Mouse (Mus musculus) right cerebral cortex, postnatal 4 days (tissue): ENCODE data around the gene Tll2.

Source experiments
- DNase-seq: peaks from one replicate; pipeline ENCODE4 v3.0.0-alpha.2; 2022

Gene Tll2

DNA sequence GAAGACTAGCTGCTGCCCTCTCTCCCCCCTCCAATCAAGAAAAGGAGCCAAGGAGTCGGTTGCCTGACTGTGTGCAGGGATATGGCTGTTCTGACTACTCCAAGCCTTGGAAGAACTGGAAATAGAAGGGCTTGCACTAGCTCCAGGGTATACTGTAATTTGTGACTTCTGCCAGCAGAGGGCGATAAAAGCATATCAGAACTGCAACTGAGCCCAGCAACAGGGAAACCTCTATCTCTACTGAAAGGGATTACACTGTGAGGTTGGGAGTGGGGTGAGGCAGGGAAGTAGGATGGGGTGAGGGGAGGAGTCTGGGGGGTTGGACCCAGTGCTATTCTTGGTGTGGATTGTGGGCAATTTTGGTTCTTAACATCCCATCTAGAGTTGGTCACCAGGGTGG is 119.9 kb downstream of the Tll2 start:
- peak; percentile 71 for DNase-seq

DNA sequence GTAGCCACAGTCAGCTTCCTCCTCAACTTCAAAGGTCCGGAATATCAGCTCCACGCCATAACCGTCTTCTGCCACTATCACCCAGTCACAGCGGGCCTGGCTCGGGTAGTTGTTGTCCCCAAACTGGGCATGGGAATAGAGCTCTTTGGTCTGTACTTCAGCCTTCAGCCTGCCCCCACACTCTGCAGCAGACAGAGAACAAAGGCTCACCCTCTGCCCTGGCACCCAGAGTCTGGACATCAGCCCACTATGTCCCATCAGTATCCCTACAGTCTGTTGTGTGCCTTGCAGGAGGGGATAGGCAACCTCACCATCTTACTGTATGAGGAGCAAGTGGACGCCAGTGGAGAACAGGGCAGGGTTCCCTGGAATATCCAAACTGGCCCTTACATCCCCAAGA is 120.3 kb downstream of the Tll2 start:
- DNase-seq = no peak

- DNase-seq = no peak
Observed at GRCm38 (mm10) chr19:41083646-41084045, 123.0 kb downstream of the Tll2 start.

DNA sequence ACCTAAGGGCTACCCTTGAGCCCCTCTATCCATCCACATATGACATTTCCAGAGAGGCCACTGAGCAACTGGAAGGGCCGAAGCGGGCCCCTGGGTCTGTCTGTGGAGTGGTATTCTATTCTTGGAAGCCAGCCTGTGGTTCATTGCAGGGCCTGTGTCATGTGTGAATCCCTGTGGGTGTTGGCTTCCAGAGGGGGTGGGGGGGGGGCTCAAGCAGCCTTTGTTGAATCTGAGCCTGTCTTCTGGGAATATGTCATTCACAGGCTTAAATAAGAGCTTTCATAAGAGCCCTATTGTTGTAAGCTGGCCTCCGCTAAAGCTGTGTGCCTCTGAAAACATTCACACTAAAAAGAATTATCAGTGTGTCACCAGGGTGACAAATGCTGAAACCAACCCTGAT is 125.0 kb downstream of the Tll2 start:
- DNase-seq = no peak

- DNase-seq = no peak
Observed at GRCm38 (mm10) chr19:41076906-41077305, 129.7 kb downstream of the Tll2 start, which contains the start of gene Opalin. TSS of gene Opalin (minus strand) at chr19:41077113.

DNA sequence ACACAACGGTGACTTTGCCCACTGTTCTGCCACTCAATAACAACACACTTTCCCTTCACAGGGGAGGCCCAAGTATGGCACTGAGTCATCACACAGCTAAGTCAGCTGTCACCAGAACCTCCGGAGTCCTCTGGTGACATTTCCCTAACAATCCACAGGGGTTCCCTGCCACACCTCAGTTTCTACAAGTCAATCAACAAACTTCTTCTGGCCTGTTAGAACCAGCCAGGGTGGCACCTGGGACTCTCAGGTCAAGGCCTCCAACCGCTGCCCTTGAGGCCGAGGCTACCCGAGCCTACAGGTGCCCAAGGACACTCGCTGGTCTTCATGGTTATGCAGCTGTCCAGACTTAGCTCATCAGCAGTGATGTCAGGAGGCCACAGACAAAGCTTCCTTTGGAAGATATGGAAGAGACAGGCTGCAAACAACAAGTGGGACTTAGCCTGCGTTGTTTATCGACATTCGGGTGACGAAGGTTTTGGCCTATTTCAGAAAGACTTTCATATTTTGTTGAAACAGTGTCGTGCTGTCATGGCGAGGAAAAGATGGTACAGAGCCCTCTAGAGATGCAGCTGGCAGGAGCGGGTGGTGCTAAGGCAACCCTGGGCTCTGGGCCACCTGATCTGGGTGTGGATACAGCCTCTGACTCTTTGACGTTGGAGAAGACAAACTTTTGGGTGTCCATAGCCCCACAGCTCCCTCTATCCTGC is 132.7 kb downstream of the Tll2 start:
- no peak for DNase-seq

DNA sequence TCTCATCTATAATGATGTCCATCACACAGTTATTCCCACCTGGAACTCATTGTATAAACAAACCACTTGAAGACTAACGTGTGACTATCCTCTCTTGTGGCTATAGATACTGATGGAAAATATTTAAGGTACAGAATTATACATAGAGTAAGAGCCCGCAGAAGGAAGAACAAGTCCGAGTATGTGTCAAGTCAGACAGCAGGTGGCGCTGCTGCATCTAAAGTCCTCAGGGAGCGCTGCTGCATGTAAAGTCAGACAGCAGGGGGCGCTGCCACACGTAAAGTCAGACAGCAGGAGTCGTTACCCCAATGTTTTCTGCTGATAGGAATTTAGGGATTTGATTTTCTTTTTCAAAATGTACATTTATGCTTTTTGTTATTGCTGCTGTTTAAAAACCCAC is 135.1 kb downstream of the Tll2 start:
- peak; percentile 99 for DNase-seq

GRCm38 (mm10) chr19:41054702-41055101 is 151.9 kb downstream of the Tll2 start:
- no peak for DNase-seq

DNA sequence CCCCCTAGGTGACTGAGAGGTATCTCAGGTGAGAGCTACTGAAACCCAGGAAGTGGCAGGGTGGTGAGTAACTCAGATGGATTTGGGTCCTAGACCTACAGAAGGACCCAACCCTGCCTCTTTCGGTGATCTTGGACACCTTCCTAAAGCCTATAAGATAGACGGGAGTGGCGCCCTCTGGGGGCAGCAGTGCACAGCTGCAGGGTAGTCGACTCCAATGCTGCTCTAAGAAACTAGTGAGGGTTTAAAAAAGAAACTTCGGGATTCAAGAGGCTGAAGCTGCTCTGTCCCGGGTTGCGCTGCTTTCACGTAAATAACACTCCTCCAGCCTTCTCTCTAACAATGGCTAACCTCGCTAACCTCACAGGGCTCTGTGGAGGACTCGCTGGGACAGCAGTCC is 153.1 kb downstream of the Tll2 start:
- no peak for DNase-seq

GRCm38 (mm10) chr19:41052247-41052646 is 154.4 kb downstream of the Tll2 start:
- DNase-seq = no peak

- no peak for DNase-seq
Observed at GRCm38 (mm10) chr19:41051714-41052113, 154.9 kb downstream of the Tll2 start.

DNA sequence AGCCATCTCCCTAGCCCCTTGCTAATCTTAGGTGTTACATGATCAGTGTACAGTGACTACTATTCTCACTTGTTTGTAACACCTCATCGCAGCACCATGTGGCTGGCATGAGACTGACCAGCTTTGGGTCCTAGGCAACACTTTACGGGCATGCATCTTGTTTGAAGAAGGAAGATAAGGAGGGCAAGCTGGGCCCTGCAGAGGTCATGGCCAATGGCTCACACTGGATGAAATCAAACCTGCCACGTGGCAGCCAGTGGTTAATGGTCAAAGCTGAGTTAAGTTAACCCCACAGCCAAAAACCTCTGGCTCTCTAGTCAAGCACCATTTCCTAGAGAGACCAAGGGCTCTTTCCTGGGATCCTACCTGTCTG is 158.5 kb downstream of the Tll2 start:
- DNase-seq = no peak

DNA sequence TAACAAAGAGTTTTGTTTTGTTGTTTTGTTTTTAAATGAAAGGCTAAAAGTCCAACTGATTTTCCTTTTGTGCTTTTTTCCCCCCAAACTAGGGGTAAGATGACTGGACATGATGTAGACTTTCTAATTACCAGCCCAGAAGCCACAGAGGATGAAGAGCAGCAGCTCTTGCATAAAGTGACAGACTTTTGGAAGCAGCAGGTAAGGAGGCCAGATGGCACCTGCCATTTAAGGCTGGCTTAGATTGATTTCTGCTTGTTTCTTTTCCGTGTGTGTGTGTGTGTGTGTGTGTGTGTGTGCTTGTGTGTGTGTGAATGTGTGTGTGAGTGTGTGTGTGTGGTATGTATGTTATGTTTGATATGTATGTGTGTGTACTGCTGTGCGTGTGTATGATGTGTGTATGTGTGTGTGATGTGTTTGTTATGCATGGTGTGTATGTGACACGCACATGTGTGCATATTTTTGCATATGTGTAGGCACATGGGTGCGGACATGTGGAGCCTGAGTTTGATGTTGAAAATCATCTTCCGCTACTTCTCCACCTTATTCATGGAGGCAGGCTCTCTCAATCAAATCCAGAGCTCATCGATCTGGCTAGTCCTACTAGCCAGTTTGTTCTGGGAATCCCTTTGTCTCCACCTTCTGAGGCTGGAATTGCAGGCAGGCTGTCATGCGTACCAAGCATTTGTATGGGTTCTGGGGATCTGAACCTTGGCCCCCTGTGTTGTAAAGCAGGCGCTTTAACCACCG is 159.0 kb downstream of the Tll2 start:
- DNase-seq = peak; percentile 26

GRCm38 (mm10) chr19:41045091-41045770 is 161.4 kb downstream of the Tll2 start:
- no peak for DNase-seq

- no peak for DNase-seq
Observed at GRCm38 (mm10) chr19:41039110-41039509, 167.5 kb downstream of the Tll2 start.

DNA sequence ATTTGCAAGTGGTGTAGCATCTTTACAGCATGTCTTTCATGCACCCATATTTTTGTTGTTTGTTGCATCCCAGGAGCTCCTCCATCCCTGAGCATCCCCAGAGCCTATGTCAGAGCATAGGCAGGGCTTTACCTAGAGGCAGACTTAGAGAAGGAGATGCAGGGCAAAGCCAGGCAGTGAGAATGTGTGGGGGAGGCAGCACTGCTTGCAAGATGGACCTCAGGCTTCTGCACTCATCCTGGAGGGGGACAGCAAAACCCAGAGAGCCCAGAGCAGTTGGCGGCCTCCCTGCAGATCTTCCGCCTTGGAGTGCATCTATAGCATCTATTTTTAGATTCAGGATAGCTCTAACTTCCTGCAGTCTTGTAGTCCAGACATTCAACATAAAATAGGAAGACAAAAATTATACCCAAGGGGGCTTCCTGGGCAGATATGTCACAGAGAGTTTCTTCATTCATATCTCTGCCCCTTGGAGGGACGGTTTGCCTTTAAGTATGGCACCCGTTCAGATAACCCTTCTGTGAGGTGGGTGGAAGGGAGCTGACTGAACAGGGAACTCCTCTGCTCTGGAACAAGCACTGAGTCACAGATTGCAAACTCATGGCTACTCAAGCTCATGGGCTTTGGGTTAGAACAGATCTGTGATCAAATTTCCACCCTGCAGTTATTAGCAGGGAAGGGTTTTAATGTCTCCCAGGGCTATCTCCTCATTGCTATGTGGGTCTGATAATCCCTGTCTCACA is 170.7 kb downstream of the Tll2 start:
- no peak for DNase-seq
